Mouse (Mus musculus): ENCODE data around the gene Ube2g2.
A peak's percentile ranks its signal among the peaks of the same experiment; 100 is the strongest.

The Ube2g2 gene

DNA sequence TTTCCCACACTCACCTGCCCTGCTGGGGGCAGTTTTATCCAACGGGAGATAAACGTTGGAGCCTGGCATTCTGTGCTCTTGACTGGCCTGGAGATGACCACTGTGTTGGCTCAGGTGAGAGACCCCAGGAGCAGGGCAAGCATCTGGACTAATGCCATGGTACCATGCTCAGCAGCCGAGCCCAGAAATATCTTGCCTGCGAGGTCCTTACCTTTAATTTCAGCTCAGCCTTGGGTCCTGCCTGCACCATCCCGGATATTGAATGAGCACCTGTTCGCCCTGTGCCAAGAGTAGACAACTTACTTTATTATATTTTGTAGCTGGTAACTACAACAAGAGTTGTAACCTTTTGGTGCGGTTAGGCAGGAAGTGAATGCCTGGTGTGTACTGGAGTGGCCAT is 15.2 kb upstream of the Ube2g2 start:
- no peak for DNase-seq (ENCODE audit: low spot score)

GRCm38 (mm10) chr10:77607441-77607840 is 14.6 kb upstream of the Ube2g2 start:
- no peak for DNase-seq (ENCODE audit: low spot score)

GRCm38 (mm10) chr10:77608589-77608988 is 13.5 kb upstream of the Ube2g2 start:
- no peak for DNase-seq (ENCODE audit: low spot score)

GRCm38 (mm10) chr10:77610221-77610961 is 11.7 kb upstream of the Ube2g2 start:
- no peak for DNase-seq (ENCODE audit: low spot score)

GRCm38 (mm10) chr10:77613409-77613808 is 8.7 kb upstream of the Ube2g2 start:
- peak; percentile 91 for DNase-seq (ENCODE audit: low spot score)

DNA sequence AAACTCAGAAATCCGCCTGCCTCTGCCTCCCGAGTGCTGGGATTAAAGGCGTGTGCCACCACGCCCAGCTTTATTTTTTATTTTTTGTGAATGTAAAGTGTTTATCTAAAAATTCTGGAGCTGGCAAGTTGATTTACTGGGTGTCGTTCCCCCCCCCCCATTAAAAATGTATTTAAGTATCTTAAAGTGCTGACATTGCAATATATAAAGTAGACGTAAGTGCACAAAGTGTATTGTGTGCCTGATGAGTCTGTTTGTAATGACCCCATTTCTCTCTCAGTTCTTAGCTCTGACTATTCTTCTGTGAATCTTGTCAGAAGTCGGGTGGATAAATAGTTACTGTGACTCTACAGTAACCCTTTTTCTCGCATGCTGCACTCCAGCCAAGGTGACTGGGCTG is 6.4 kb upstream of the Ube2g2 start:
- DNase-seq (ENCODE audit: low spot score), result no peak

GRCm38 (mm10) chr10:77616166-77616565 is 5.9 kb upstream of the Ube2g2 start:
- no peak for DNase-seq (ENCODE audit: low spot score)

DNA sequence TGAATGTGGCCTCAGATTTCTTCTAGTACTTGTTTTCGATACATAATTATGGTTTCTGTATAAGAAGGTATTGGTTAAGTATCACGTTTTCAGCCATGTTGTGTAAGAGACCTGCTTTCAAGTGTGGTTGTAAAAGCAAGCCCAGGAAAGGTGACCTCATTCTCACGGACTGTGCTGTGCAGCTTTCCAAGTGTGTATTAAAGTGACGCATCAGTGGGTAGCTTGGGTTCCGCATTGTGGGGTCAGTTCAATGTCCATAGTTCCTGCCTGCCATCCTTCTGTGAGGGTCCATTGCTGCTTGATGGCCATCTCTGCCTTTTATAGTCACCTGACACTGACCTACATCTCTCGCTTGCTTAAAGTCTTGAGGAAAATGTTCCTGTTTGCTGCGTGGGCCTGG is 5.1 kb upstream of the Ube2g2 start:
- DNase-seq (ENCODE audit: low spot score), result no peak

DNA sequence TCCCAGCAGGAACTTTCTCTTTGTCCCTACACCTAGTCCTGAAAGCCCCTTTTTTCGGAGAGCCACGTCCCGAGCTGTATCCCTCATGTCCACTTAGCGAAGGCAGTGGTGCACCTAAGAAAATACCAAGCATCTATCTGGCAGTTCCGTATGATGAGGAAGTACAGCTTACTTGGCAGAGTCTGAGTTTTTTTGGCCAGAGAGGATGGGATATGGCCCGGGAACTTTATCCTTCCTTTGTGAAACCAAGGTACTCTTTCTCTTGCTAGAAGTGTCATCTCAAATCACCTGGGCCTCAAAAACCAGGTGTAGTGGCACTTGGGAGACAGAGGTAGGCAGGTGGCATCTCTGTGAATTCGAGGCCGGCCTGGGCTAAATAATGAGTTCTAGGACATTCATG is 529 bp upstream of the Ube2g2 start:
- DNase-seq (ENCODE audit: low spot score), result no peak

DNA sequence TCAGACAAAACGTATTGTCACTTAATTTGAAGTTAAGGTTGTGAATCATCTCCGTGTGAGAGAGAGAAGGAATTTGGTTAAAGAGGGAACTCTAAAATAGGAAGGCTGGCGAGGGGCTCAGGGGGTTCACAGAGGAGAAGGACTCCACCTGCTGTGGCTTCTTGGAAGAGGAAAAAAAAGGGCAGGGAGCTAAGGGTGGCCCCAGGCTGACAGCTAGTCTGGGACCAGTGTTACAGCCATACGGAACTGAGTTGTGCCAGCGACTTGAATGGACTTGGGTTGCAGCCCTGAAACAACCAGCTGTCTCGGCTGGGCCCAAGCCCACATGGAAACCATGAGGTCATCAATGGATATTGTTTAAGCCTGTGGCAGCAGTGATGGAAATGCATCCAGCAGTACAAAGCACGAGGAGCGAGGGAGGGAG is 1.0 kb downstream of the Ube2g2 start:
- peak; percentile 62 for DNase-seq (ENCODE audit: low spot score)

- DNase-seq (ENCODE audit: low spot score), result no peak
Observed at GRCm38 (mm10) chr10:77623639-77624400, 1.7 kb downstream of the Ube2g2 start.

GRCm38 (mm10) chr10:77624570-77624995 is 2.5 kb downstream of the Ube2g2 start:
- peak; percentile 86 for DNase-seq (ENCODE audit: low spot score)

- DNase-seq (ENCODE audit: low spot score), result no peak
Observed at GRCm38 (mm10) chr10:77626036-77626435, 4.0 kb downstream of the Ube2g2 start.

GRCm38 (mm10) chr10:77626591-77626990 is 4.5 kb downstream of the Ube2g2 start:
- DNase-seq (ENCODE audit: low spot score), result no peak

DNA sequence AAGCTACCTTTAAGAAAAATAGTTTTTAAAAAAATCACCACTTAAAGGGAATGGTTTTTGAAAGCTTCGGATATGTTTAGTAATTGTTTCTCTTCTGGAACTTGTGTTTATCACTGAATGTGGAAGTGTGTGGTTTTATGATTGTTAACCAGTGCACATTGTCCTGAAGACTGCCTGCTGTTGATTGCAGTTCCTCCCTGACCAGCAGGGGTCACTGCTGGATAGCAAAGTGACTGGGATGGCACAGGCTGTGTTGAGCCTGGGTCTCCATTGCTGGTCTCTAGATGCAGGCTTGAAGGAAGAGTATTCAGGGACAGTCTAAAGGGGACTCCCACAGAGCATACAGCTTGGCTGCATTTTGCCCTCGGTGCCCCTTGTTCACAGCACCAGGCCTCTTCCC is 5.4 kb downstream of the Ube2g2 start:
- DNase-seq (ENCODE audit: low spot score), result peak; percentile 87

GRCm38 (mm10) chr10:77629163-77629562 is 7.1 kb downstream of the Ube2g2 start:
- no peak for DNase-seq (ENCODE audit: low spot score)

GRCm38 (mm10) chr10:77629970-77630369 is 7.9 kb downstream of the Ube2g2 start:
- DNase-seq (ENCODE audit: low spot score), result no peak

DNA sequence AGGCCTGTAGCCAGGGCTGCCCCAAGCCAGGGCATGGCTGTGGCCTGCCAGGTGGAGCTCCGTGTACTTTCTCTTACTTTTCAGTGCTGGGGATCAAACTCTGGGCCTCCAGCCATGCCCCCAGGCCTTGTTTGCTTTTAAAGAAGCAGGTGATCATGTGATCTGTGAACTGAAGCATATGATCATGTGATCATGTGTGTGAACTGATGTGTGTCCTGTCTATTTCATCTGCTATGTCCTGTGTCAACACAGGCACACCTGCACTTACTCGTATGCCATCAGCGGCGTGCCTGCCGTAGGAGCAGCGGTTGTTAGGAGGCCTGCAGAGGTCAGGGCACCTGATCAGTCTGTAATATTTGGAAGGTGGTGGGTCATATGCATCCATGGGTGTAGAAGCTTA is 11.9 kb downstream of the Ube2g2 start:
- no peak for DNase-seq (ENCODE audit: low spot score)

DNA sequence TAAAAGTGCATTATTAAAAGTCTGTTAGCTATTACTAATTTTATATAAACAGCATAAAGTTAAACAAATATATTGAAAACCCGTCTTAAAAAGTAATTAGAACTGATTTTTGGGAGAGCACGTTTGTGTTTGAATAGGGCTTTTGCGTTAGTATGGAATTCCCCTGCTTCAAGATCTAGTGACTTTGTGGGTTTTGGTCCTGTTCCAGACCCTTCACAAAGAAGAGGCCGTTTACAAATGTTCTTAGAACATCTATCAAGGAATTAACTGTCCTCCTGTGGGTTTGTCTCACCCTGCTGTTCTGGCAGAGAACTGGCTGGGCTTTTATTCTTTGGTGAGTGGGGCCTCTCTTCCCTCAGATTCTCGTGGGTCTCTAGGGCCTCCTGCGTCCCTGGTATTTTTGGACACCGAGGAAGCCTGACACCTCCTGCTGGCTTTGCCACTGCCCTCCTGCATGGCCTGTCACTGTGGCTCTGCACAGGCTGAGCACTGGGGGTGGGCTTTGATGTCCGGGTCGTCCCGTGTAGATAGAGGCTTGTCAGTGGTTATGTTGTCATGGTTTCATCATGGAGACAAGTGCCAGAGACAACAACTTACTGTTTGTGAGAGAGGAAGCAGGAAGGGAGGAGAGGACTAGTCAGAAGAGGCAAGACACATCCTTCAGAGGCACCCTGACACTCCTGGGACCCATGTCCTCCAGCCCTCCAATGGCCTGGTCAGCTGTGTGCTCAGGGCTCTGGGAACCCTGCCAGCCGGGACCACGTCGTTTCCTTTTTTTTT is 12.6 kb downstream of the Ube2g2 start:
- no peak for DNase-seq (ENCODE audit: low spot score)

DNA sequence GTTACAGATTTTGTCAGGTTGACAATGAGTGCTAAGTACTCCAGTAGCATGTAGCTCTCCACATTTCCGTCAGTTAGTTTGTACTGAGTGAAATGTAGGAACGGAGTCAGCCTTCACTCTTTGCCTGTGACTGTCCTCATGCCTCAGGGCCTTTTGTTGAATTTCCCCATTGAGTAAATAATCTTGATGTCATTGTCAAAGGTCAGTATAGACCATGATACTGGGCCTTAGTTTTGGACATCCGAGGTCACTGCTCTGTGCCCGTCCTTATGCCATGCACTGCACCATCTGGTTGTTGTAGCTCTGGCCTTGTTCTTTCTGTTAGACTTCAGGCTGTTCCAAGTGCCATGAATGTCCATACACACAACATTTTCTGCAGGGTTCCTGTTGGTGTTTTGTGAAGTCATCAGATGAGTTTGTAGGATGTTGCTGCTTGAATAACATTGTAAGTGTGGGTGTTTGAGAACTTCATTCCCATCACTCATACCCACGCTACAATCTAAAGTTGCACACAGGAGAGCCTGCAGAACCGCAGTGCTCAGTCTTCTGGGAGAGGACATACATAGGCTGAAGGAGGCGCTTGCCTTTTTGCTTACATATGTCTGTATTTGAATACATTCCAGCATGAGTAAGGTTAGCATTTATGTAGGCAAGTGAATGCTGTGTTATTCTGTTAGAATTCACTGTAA is 14.3 kb downstream of the Ube2g2 start:
- no peak for DNase-seq (ENCODE audit: low spot score)

DNA sequence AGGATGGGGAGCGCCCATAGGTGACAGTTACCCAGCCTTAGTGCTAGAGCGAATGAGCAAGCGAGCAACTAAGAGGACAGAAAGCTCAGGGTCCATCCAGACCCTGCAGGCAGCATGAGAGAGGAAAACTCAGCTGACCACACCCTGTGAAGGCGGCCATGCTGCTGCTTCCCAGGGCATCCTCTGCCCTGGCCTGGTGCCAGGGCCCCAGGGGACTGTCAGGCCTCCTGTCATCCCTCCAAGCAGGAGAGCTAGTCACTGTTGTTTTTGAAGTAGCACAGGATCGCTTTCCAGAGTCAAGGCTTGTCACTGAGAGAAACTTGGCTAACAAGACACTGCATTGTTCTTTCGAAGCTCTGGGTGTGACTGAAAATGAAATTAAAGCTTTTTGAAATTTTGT is 16.9 kb downstream of the Ube2g2 start:
- no peak for DNase-seq (ENCODE audit: low spot score)

DNA sequence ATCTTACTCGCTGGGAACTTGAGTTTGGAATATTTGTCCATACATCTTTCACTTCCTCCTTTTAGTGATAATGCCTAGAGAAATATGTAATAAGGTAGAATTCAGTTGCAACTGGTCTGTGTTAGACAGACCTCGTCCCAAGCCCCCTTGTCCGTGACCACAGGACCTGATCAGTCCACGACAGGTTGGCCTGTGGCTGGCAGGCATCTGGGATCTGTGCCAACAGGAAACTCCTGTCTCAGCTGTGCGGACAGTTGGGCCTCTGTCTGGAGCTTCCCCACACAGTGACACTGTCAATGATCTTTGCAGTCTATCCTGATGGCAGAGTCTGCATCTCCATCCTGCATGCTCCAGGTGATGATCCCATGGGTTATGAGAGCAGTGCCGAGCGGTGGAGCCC is 21.1 kb downstream of the Ube2g2 start:
- no peak for DNase-seq (ENCODE audit: low spot score)

Data from lung, postnatal 25 days (tissue).